Mouse (Mus musculus) naive thymus-derived CD4-positive, alpha-beta T cell, adult 2 months (primary cell): ENCODE data around the gene Ubac2.

Experiments
- DNase-seq: peaks from one replicate; pipeline ENCODE4 v3.0.0-alpha.2; 2011; ENCODE audit warnings: low read depth

Ubac2 gene

GRCm38 (mm10) chr14:121970402-121970801 is 92.0 kb downstream of the Ubac2 start:
- no peak for DNase-seq

GRCm38 (mm10) chr14:121973114-121973513 is 94.7 kb downstream of the Ubac2 start:
- no peak for DNase-seq

GRCm38 (mm10) chr14:121981531-121981930 is 103.1 kb downstream of the Ubac2 start:
- DNase-seq: no peak

- no peak for DNase-seq
These were observed 104.9 kb downstream of the Ubac2 start for GRCm38 (mm10) chr14:121983009-121983933.

GRCm38 (mm10) chr14:121985477-121985876 is 107.1 kb downstream of the Ubac2 start:
- DNase-seq: no peak

GRCm38 (mm10) chr14:121986028-121986427 is 107.6 kb downstream of the Ubac2 start:
- DNase-seq: no peak

GRCm38 (mm10) chr14:121987287-121987686 is 108.9 kb downstream of the Ubac2 start:
- DNase-seq: peak; percentile 64

- DNase-seq: peak; percentile 77
These were observed 109.3 kb downstream of the Ubac2 start for GRCm38 (mm10) chr14:121987691-121988090.

- DNase-seq: no peak
These were observed 110.9 kb downstream of the Ubac2 start for GRCm38 (mm10) chr14:121989331-121989730.

GRCm38 (mm10) chr14:121989869-121990268 is 111.4 kb downstream of the Ubac2 start:
- no peak for DNase-seq

- no peak for DNase-seq
These were observed 112.5 kb downstream of the Ubac2 start for GRCm38 (mm10) chr14:121990897-121991296.

GRCm38 (mm10) chr14:121991921-121992320 is 113.5 kb downstream of the Ubac2 start:
- DNase-seq: peak; percentile 64

- peak; percentile 83 for DNase-seq
These were observed 114.2 kb downstream of the Ubac2 start for GRCm38 (mm10) chr14:121992395-121993280.

GRCm38 (mm10) chr14:121993616-121994015 is 115.2 kb downstream of the Ubac2 start:
- DNase-seq: no peak

GRCm38 (mm10) chr14:121994171-121994700 is 115.8 kb downstream of the Ubac2 start:
- peak; percentile 76 for DNase-seq

- DNase-seq: peak; percentile 58
These were observed 116.6 kb downstream of the Ubac2 start for GRCm38 (mm10) chr14:121994846-121995556.

- DNase-seq: no peak
These were observed 117.1 kb downstream of the Ubac2 start for GRCm38 (mm10) chr14:121995557-121995870.

GRCm38 (mm10) chr14:121996786-121997185 is 118.4 kb downstream of the Ubac2 start:
- no peak for DNase-seq

GRCm38 (mm10) chr14:121999455-121999854 is 121.0 kb downstream of the Ubac2 start:
- peak; percentile 61 for DNase-seq

GRCm38 (mm10) chr14:122000346-122001105 is 122.1 kb downstream of the Ubac2 start:
- peak; percentile 84 for DNase-seq

GRCm38 (mm10) chr14:122002224-122002623 is 123.8 kb downstream of the Ubac2 start:
- no peak for DNase-seq
